Mouse (Mus musculus) adrenal gland, postnatal 25 days (tissue): ENCODE data around the gene Pacsin1. TPM values are rescaled to one million over a fixed set of nuclear protein-coding genes. Genes with fewer than 3 reads are reported as not detected.

Source experiments
- DNase-seq: peaks from one replicate; pipeline ENCODE4 v3.0.0; 2021; ENCODE audit warnings: mixed read lengths
- total RNA-seq: library from RNA; stranded (reverse); gene quantifications from 2 replicates; pipeline ENCODE4 v1.2.3, GENCODE M21; 2021

The Pacsin1 gene
- total RNA-seq, 1 experiment from 2014 or later = 3.9 TPM

DNA sequence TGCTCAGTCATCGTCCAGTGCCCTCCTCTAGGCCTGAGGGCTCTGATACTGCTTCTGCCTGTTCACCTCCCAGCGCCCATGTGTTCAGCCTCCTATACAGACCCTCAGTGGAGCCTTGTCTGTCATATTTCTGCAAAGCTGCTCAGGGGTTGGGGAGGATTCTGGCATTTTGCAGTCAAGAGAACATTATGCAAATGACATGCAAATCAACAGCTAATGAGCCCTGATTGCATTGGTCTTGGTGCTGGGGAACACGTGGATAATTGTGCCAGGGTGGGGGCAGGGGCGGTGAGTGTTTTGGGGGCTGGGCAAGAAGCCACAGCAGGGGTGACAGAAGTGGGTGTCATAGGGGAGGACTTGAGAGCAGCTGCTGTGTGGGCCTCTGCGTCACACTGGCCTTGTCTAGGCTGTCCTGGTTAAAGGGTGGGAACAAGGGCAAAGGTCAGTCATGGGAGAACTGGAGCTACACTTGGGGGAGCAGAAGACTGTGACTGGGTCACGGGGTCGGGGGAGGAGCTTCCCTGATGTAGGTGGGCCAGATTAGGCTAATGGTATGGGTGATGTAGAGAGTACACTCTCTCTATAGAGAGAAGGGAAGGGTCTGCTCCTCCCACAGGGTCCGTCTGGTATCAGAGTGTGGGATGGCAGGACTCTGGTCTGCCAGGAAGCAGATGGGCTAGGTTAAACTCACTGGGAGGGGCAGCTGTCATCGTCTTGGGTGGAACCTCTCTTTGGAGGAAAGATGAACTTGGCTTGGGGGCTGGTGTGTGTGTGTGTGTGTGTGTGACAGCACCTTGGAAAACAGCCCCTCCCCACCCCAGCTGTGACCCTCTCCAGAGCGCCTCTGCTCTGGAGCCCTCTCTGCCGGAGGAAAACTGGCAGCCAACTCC is 23.9 kb downstream of the Pacsin1 start:
- DNase-seq = no peak

DNA sequence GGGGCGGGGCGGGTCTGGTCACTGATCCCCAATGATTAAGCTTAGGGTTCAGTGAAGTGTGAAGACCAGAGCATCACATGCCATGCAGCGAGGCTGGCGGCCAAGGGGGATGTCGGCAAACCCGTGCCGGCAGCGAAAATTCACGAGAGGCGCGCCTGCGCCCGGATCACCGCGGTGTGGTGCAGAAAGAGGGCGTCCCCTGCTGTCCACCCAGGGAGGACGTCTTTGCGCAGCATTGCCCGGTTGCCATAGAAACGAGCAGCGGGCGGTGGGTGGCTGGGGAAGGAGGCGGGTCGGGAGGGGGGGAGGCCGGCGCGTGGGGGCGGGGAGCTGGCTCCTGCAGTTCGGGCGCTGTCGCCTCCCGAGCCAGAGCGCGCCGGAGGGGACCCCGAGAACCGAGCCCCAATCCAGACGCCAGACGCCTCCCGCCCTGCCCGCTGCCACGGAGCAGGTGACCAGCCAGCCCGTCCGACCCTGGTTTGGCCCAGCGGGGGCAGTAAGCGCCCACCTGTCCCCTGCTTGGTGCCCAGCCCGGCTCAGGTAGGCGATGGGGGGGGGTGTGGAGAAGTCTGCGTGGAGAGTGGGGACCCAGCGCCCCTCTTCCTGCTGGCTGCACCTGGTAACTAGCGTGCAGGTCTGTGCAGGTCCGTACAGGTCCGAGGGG is 29.7 kb downstream of the Pacsin1 start:
- peak; percentile 63 for DNase-seq

DNA sequence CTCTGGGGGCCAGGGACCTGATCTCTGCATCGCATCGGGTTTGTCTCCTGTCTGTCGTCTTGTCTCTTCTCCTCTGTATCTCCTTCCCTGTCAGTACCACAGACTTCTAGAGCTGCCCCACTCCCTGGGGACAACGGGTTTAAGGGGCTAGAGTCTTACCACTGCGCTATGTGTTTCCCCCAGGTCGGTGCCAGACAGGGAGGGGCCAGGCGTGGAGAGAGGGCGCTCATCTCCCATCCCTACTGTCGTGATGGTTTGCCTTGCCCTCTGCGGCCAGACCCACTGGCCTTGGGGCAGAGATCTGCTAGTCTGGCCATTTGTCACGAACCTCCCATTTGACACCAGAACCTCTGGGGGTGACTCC is 30.2 kb downstream of the Pacsin1 start:
- no peak for DNase-seq

DNA sequence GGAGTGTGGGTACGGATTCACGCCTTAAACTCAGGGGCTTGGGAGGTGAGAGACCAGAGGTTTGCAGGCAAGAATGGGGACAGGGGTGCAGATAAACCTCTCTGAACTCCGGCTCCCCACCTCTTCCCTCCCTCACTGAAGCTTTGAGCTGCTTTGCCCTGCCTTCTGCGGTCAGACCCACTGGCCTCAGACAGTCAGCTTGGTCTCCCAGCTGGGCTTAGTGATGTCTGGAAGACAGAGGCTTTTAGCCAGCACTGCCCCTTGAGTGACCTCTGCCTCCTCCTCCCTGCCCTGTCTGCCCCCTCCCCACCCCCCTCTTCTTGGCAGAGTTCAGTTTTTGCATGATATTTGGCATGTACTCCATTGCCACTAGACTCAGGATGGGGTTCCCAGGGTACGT is 31.1 kb downstream of the Pacsin1 start:
- no peak for DNase-seq

DNA sequence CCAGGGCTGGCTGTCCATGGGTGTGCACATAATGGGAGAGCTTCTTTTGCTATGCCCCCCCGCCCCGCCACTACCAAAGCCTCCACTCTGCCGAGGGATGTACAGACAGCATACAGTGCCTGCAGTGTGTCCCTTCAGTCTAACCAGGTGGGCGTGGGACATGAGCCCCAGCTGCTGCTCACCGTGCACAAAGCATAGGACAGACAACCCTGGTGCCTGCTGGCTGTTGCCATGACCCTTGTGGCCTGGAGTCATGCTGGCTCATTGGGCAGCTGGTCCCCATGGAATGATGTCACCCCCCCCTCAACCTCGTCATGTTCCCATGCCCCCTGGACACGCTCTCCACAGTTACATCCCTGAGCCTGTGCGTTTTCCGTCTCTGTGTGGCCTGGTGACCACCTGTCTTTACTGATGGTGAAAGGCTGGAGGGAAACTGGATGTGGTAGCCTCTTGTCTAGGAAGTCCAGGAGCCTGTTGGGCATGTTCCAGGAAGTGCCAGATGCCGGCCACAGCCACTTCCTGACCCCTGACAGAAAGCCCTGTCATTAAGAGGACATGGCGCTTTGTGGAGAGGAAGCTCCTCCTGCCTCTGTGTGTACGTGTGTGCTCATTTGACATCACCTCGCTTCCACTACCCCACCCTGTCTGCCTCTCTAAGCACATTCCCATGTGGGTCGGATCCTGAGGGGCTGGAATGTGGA is 35.8 kb downstream of the Pacsin1 start:
- no peak for DNase-seq

DNA sequence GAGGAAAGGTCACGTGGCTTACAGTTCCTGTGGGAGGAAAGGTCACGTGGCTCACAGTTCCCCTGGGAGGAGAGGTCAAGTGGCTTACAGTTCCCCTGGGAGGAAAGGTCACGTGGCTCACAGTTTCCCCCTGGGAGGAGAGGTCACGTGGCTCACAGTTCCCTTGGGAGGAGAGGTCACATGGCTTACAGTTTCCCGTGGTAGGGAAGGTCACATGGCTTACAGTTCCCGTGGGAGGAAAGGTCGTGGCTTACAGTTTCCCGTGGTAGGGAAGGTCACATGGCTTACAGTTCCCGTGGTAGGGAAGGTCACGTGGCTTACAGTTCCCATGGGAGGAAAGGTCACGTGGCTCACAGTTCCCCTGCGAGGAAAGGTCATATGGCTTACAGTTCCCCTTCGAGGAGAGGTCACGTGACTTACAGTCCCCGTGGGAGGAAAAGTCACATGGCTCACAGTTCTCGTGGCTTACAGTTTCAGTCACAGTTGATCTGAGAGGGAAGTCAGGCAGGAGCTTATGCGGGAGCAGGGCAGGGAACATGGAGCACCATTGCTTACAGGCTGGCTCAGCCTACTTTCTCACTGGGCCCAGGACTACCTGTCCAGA is 44.4 kb downstream of the Pacsin1 start:
- DNase-seq = no peak

DNA sequence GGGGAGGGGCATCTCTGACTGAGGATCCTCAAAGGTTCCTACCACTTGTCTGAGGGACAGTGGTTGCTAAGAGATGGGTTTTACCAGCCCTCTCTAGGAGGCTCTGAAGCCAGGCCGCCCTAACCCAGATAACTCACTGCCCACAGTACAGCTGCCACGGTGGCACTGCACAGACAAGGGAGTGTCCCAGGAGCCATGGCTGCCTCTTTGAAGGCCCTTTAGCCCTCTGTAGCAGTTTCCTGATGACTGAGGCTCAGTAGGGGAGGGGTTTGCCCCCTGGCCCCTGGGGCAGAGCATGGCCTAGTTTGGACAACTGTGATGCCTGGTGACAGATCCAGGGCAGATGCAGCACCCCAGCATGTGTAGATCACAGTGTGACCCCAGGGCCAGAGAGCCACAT is 45.5 kb downstream of the Pacsin1 start:
- no peak for DNase-seq

DNA sequence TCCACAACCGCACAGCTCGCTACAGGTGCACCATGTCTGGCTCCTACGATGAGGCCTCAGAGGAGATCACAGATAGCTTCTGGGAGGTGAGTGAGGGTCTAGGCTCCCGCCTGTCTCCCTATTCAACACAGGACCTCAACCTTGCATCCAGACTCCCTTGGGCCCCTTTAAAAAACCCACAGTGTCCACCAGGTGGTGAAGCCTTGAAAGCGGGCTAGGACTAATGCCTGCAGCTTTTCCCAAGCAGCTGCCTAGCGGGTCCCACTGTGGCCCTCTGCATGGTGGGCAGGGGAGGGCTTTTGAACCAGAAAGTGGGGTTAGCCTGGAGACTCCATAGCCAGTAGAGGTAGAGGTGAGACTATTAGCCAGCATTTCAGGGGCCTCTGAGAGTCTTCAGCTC is 46.5 kb downstream of the Pacsin1 start:
- DNase-seq = no peak

DNA sequence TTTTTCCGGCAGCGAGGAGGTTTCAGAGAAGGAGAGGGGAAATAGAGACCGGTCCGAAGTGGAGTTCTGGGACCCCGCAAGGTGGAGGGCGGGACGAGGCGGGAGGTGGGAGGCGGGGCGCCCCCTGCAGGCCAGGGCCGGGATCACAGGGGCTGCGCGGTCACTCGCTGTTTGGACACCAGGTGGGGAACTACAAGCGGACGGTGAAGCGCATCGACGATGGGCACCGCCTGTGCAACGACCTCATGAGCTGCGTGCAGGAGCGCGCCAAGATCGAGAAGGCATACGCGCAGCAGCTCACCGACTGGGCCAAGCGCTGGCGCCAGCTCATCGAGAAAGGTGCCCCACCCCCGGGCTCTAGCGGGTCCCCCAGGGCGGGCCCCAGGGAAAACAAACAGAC is 47.2 kb downstream of the Pacsin1 start:
- DNase-seq = peak; percentile 61

DNA sequence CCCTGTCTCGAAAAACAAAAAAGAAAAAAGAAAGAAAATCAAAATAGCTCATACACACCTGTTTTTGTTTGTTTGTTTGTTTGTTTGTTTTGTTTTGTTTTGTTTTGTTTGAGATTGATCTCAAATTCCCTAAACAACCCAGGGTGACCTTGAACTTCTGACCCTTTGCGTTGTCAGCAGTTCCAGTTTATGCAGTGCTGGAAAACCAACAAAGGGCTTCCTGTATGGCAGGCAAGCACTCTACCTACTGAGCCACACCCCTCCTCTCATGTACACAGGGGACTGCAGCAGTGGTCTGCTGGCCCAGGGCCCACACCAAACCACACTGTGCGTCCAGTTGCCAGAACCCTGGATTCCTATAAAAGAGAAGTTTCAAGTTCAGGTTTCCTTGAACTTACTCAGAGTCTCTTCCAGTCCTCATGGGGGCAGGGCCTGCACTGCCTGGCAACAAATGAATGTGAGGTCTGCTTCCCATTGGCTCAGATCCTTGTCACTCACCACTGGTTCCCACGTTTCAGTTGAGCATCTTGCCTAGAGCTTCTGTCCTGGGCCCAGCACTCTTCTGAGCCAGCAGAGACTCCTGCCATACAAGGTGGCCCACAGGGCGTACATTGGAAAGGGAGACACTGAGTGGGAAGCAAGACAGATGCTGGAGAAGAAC is 48.8 kb downstream of the Pacsin1 start:
- peak; percentile 30 for DNase-seq

DNA sequence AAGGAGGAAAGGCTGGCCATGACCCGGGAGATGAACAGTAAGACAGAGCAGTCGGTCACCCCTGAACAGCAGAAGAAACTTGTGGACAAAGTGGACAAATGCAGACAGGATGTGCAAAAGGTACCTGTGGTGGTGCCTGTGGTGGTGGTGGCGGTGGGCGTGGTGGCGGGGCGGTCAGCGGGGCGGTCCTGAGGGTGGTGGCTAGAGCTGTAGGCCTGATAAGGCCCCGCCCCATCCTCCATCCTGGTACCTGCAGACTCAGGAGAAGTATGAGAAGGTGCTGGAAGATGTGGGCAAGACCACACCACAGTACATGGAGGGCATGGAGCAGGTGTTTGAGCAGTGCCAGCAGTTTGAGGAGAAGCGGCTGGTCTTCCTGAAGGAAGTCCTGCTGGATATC is 50.4 kb downstream of the Pacsin1 start:
- DNase-seq = no peak

DNA sequence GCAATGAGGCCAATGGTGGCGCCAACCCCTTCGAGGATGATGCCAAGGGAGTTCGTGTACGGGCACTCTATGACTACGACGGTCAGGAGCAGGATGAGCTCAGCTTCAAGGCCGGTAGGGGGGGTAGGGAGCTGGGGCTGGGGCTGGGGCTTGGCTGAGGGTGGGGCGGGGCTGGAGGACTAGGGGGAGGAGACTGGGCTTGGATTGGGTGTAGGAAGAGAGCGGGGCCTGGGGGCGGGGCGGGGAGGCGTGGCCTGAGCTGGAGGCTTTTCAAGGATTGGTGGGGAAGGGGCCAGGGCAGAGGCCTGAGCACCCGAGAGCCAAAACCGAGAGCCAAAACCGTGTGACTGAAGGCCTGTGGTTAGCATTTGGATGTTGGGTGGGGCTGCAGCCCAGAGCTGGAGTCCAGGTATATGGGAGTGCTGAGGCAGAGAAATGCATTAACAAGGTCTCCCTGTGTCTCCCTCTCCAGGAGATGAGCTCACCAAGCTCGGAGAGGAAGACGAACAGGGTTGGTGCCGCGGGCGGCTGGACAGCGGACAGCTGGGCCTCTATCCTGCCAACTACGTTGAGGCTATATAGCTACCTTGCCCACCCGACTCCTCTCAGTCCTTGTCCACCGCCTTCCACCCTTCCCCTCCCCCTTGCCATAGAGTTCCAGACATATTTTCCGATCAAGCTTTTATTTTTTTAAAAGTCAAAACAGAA is 52.8 kb downstream of the Pacsin1 start:
- DNase-seq = peak; percentile 90

DNA sequence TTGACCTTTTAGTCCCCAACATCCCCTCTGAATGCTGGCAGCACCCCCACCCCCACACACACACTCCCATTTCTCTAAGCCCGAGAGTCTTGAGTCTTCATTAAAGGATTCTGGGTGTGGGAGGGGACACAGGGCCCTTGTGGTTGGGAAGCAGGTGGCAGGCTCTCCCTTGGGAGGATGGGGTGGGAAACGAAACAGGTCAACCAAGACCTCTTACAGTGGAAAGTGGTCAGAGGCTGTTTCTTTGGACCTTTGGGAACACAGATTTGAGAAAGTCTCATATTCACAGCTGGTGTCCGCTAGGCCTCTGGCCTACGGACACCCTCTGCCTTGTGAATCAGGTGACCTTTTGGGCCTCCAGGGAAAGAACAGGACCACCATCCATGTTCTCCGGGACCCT is 54.3 kb downstream of the Pacsin1 start:
- DNase-seq = no peak

DNA sequence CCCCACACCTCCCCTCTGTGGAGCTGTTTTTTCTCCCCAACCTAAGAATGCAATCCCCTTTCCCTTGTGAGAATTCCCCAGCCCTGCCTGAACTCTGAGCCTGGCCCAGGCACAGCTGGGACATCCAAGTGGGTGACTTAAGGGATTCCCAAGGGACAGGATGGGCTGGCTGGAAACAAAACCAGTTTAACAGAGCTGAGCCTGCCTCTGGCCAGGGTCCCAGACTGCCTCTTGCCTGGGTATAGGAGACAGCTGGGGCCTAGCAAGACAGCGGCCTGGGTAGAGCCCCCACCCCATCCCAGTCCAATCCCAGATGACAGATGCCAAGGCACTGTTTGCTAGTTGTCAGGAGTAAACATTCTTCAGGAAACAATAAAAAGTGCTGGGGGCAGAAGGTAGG is 57.5 kb downstream of the Pacsin1 start:
- DNase-seq = peak; percentile 30

DNA sequence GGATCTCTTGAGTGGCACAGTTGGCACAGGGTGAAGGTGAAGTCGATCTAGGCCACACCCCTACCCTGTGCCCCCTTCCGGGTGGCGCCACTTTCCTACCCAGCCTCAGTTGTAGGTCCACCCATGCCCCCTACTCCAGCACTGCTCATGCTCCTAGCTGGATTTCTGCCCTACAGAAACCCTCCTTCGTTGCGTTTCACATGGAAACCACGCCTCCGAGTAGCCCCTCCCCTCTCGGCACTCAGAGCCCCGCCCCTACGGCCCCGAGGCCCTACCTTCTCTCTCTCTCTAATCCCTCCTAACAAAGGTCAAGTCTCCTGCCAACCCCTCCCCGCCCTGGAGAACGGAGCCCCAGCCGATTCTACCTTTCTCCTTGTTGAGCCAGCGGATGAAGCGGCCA is 61.5 kb downstream of the Pacsin1 start:
- DNase-seq = peak; percentile 52

DNA sequence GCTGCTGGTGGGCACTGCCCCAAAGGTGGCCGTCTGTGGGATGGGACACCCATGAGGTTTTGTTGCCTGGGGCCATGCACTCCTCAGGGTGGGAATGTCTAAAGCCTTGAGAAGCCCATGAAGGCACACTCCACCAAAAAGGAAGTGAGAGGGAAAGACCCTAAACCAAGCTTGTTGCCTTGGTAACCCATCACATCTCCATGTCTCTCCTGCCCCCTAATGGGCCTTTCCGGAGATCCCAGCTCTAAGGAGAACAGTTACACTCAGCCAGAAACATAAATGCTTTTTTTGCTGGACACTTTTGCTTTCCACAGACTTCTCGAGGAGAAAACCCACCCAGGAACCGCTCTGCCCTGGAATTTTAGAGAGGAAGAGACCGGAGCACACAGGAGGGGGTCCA is 62.9 kb downstream of the Pacsin1 start:
- DNase-seq = no peak

DNA sequence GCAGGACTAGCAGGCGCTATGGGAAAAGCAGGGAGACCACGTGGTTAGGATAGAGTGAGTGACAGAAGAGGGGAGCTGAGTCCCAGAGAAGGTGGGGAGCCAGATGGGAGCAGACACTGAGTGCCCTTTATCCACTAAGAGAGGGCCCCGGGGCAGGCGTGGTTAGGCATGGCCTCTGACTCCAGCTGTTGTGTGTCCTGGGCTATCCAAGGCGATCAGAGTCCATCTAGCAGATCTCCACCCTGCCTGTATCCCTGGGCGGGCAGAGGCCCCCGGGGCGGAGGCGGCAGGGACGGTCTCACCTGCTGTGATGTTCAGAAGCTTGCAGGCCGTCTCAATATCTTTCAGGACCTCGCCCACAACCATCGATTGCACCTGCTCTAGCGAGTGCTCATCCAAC is 64.4 kb downstream of the Pacsin1 start:
- DNase-seq = no peak

DNA sequence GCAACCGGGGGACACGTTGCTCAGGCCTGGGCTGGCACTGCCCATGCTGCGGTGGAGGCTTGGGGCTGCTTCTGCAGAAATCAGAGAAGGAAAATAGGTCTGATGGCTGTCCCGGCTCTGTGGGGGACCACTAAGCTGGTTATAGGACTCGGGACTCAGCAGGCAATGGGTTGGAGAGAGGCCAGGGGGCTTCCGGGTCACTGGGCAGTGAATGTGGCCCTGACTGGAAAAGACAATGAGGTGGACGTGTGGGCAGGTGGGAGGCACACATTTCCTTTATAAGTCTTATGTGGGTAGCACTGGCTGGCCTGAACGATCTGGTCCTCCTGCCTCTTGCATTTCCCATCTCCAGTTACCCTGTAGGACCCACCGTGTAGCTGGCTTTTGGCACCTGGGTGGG is 65.0 kb downstream of the Pacsin1 start:
- DNase-seq = no peak

DNA sequence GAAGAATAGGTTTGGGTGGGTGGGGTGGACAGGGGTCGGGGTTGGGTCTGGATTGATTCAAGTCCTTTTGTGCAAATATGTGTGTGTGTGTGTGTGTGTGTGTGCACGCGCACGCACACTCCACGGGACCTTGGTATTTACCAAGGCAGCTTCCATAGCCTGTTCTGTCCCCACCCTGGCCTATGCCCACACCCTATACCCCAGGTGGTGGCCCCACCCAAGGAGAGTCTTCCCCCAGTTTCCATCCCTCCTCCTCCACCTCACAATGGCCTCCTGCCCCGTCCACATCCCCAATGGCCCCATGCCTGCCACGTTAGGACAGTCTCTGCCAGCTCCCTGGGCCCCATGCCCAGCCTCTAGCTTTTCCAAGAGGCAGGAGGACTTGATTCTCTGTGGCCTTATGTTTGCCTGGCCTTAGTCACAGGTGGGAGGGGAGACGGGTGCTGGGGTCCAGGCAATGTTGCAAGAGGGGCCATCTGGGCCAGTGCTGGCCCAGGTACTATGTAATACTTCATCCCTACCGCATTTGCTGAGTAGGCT is 65.9 kb downstream of the Pacsin1 start:
- DNase-seq = peak; percentile 61

DNA sequence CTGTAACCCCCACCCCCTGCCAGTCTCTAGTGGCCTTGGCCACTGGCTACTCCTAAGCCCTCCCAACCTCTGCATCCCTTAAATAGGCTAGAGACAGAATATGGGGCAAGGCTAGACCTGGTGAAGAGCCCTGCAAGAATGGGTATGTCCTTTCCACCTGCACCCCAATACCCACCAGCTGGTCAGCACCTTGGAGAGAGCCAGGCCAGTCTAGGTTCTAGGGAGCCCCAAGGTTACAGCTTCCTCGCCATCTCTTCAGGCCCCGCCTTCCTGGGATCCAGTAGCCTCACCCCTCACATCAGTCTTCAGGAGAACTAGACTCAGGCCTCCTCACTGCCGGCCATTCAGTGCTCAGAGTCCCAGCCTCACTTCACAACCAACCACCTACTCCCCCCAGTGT is 69.0 kb downstream of the Pacsin1 start:
- DNase-seq = no peak

DNA sequence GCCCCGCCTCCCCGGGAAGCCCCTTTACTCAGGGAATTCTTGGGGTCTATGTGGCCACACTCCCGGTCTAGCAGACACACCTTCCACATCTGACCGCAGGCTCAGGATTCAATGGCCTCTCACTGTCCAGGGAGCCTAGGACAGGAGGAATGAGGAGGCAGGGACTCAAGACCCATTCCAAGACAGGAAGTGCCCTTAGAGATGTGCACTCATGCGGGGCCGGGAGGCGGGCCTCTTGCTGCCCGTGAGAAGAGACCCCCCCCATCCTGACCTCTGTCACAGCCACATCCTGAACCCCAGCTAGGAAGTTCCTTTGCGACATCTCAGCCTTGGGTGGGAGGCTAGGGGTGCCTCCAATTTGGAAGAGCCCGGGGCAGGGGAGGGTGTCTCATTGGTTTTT is 69.7 kb downstream of the Pacsin1 start:
- no peak for DNase-seq
